17 mouse cellular contexts compared by ENCODE assay signal in the genomic region with DNA sequence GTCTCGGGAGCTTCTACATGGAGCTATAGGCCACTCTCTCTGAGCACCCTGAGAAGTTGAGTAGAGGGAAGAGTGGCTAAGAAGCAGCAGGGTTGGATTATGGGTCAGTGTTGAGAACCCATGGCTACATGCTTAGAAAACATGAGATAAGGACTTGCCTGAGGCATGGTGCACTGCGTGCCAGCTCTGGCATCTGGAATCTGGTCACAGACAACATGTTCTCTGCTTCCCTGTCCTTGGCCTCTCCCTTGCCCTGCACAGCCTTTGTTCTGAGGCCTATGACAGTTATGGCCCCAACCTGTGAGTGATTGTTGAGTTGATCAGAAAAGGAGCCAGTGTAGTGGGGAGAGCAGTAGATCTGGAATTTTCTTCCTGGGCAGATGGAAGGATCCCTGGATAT.
"Had no signal": no experiment of that assay in that cellular context is flagged by ENCODE, and none has a peak within 500 bp of the region (broad histone marks: within the 10 kb centered on the region; RNA-seq: fewer than 3 reads in every experiment).

No protein-coding gene starts in this region.

- H3K9me3 ChIP-seq: lung, embryonic 15.5 days; midbrain, embryonic 13.5 days; midbrain, embryonic 15.5 days; neural tube, embryonic 12.5 days; stomach, embryonic 15.5 days had no signal

- H3K4me3 ChIP-seq: lung, embryonic 15.5 days; midbrain, embryonic 13.5 days; midbrain, embryonic 15.5 days; neural tube, embryonic 12.5 days; stomach, embryonic 15.5 days had no signal

- H3K27ac ChIP-seq: lung, embryonic 15.5 days; macrophage; midbrain, embryonic 13.5 days; midbrain, embryonic 15.5 days; neural tube, embryonic 12.5 days; stomach, embryonic 15.5 days; stomach, postnatal 0 days had no signal

- H3K36me3 ChIP-seq: lung, embryonic 15.5 days; midbrain, embryonic 13.5 days; midbrain, embryonic 15.5 days; neural tube, embryonic 12.5 days; stomach, embryonic 15.5 days had no signal

- DNase-seq: lung, adult 2 months; lung, postnatal 14 days; lung, postnatal 36 days; right cerebral cortex, postnatal 14 days; thymus, adult 2 months; thymus, postnatal 25 days; thymus, postnatal 4 days had no signal

- ATAC-seq: lung, postnatal 0 days; midbrain, embryonic 13.5 days; midbrain, embryonic 15.5 days had no signal

- H3K27me3 ChIP-seq: lung, embryonic 15.5 days; megakaryocyte, embryonic 14.5 days; midbrain, embryonic 13.5 days; midbrain, embryonic 15.5 days; neural tube, embryonic 12.5 days; stomach, embryonic 15.5 days had no signal

- H3K4me2 ChIP-seq: lung, embryonic 15.5 days; midbrain, embryonic 11.5 days; midbrain, embryonic 13.5 days; midbrain, embryonic 15.5 days; neural tube, embryonic 12.5 days; stomach, embryonic 15.5 days had no signal

- H3K9ac ChIP-seq: lung, embryonic 15.5 days; midbrain, embryonic 13.5 days; midbrain, embryonic 15.5 days; neural tube, embryonic 12.5 days; stomach, embryonic 15.5 days had no signal

- H3K4me1 ChIP-seq: lung, embryonic 15.5 days; megakaryocyte, embryonic 14.5 days; midbrain, embryonic 15.5 days; neural tube, embryonic 12.5 days; stomach, embryonic 15.5 days had no signal
